Mouse (Mus musculus) limb, embryonic 10.5 days (tissue): ENCODE measurements around the gene C9. TPM values are rescaled to one million over a fixed set of nuclear protein-coding genes. Genes with fewer than 3 reads are reported as not detected.

Source experiments
- polyA plus RNA-seq: library from polyadenylated mRNA; unstranded; fragments of >200 nt; fragmentation: Nextera tagmentation; extraction: Ambion mirVana; gene quantifications from 2 replicates; pipeline ENCODE4 v1.2.1, GENCODE M21; 2016

The C9 gene
- polyA plus RNA-seq, 1 experiment from 2014 or later: not detected

Other genes with a start within 250 kb of the C9 start
- gene Dab2, start 145.5 kb upstream of the C9 start, polyA plus RNA-seq: 21.3 and 35.6 TPM in 2 replicates
- gene Fyb, start 77.5 kb downstream of the C9 start, polyA plus RNA-seq: 1.5 and 2.9 TPM in 2 replicates